Mouse (Mus musculus) B cell, adult (primary cell): ENCODE data around the gene Pck2. TPM values are rescaled to one million over a fixed set of nuclear protein-coding genes. Genes with fewer than 3 reads are reported as not detected.

Experiments
- total RNA-seq: library from RNA; stranded (reverse); gene quantifications from 4 replicates; pipeline ENCODE4 v1.2.4, GENCODE M21; 2023; ENCODE audit not compliant: inconsistent age

Pck2 gene
- 44.0 to 58.0 TPM (median 50.7 TPM) in 4 replicates for total RNA-seq

GRCm38 (mm10) chr14:55540067-55540786, at the start of gene Pck2:
Pck2 (plus strand) TSS chr14:55540266.

DNA sequence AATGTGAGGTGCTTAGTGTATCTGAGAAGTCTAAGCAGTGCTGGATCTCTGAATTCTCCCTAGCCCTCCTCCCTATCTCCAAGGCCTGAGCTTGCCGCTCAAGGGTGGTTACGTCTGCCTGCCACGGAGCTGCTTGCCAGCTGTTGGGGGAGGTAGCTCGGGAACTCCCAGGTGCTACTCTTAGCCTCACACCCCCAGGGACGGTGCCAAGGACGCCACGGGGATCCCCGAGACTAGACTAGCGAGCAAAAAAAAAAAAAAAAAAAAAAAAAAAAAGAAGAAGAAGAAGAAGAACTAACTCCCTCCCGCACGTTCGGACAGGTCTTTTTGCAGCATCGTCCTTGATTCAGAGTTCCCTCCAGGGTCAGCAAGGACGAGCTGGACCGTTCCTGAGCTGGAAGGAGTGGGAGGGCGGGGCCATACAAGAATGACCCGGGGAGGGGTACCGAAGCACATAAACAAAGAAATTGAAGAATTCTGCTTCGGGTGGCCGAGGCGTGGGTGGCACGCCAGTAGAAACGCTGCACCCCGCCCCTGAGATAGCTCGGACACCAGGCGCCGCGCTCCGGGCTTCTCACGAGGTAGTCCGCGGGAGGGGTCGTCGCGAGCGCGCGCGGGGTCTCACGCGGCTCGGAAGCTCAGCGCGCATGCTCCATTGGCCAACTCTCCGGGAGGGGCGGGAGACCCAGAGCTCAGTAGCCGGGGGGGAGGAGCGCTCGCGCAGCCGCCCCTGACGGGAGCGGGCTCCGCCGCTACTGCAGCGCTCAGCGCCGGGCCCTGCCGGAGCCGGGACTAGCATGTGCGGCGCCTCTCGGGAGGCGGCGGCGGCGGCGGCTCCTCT, 49.5 kb upstream of the Pck2 start, which contains the start of gene Carmil3:
Carmil3 (plus strand) TSS at position 291 of the 841 bp plus-strand sequence.

GRCm38 (mm10) chr14:55510125-55510731, 29.8 kb upstream of the Pck2 start, which contains the start of gene Cpne6:
Cpne6 (plus strand) TSS chr14:55510445.

GRCm38 (mm10) chr14:55524785-55525184, 15.3 kb upstream of the Pck2 start, which contains the start of gene Nrl:
Nrl (minus strand) TSS chr14:55524981.

GRCm38 (mm10) chr14:55559799-55560201, 19.7 kb downstream of the Pck2 start, which contains the start of gene Dcaf11:
Dcaf11 (plus strand) TSS chr14:55560006.

DNA sequence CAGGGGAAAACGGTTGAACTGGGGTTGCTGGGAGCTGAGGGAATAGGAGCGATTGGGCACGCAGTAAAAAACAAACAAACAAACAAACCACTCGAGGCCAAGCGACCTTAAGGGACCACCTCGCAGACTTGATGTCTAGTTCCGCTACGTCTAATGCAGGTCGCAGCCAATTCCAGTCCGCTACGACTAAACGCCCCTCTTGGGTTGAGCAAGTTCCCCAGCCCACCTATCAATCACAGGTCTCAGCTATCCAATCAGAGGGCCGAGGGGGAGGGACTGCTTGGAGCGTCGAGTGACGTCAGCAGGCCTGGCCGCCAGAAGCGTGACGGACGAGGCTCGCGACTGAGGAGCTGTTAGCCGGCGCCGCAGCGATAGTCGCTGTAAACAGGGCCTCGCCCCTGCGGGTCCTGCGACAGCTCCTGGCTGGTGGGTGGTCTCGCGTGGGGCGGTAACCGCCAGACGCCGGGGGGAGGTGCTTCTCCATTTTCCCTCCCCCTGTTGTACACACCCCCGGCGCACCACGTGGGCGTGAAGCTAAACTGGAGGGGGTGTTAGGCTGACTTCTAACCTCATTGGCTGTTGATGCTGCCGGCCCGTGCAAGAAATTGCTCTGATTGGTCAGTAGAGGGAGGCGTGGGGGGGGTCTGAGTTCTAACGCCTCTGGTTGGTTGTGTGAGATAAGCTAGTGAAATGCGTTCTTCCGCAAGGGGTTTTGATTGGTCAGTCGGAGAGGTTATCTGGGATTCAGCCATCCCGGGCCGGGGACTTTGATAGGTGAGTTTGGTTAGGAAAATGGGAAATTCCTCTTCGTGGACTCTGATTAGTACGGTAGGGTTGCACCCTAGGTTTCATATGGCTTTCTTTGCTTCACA, 20.4 kb downstream of the Pck2 start, which contains the start of gene A730061H03Rik:
A730061H03Rik (minus strand) TSS at position 205 of the 872 bp plus-strand sequence.

GRCm38 (mm10) chr14:55575302-55575701, 35.2 kb downstream of the Pck2 start, which contains the start of gene Fitm1:
Fitm1 (plus strand) TSS chr14:55575617.

DNA sequence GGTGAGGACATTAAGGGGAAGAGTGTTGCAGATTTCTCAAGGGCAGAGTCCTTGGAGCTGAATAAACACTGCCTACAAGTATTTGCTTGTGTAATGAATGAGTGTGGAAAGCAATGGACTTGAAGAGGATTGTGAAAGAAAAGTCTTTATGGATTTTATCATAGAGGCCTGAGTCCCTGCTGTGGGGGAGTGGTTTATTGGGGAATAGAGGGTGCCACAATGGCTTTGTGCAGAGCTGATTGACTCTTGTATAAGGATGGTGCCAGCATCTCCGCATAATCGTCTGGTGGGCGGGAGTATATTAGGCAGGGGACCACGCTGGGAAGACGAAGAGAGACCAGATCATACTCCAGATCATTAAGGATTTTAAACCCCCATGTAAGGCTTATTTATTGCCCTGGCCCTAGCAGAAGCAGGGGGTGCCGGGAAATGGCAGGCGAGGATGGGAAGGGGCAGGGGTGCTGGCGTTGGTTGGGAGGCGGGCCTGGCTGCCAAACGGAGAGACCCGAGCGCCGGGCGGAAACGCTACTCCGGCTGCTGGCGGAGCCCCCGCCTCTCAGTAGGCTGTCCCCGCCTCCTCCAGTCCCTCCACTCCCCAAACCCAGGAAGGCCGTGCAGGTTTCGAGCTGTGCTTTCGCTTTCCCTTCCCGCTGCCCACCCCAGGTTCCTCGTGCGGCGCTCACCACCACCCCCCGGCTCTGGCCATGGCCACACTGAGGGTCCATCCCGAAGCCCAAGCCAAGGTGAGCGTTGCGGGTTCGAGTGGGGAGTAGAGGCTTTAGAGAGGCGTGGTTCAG, 38.0 kb downstream of the Pck2 start, which contains the start of gene Psme1:
Psme1 (plus strand) TSS at position 253 of the 797 bp plus-strand sequence.

GRCm38 (mm10) chr14:55584702-55585565, 44.9 kb downstream of the Pck2 start, which contains the start of gene Emc9:
Emc9 (minus strand) TSS chr14:55585302.

DNA sequence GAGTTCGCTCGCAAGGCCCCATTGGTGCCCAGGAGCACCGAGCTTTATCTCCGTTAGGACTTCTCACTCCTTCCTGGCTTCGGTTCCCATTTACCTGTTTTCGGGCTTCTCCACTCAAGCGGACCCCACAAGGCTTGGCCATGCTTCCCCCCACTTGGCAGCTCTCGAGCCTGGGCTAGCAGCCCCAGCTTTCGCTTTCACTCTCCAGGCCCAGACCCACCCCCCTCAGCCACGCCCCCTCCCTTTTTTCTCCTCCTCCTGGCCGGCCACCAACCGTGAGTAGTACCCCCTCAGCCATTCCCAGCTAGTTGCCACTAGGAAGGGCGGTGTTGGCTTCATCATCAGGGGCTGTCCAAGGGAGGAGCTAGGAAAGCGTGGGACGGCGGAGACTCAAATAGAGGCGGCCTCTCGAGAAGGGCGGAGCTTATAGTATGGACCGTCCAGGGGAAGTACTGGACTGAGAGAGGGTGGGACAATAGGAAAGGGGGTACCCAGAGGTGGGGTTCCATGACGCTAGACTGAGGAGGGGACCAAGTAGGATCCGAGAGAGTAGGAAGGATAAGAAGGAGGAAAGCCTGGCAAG, 50.8 kb downstream of the Pck2 start, which contains the start of gene Psme2:
Psme2 (minus strand) TSS at position 366 of the 583 bp plus-strand sequence.

GRCm38 (mm10) chr14:55591331-55591891, 51.3 kb downstream of the Pck2 start, which contains the start of gene Rnf31:
Rnf31 (plus strand) TSS chr14:55591708.

Other genes starting within 250 kb of the Pck2 start
- 19.5 to 36.7 TPM (median 22.7 TPM) in 4 replicates for gene Dhrs4, start 61.5 kb upstream of the Pck2 start, total RNA-seq
- gene Carmil3, start 49.6 kb upstream of the Pck2 start, total RNA-seq: 4.4 to 6.7 TPM (median 5.7 TPM) in 4 replicates
- gene Cpne6, start 29.8 kb upstream of the Pck2 start, total RNA-seq: not detected in 4 replicates
- not detected in 4 replicates for gene Nrl, start 15.3 kb upstream of the Pck2 start, total RNA-seq
- 80.8 to 92.0 TPM (median 87.8 TPM) in 4 replicates for gene Dcaf11, start 19.7 kb downstream of the Pck2 start, total RNA-seq
- gene A730061H03Rik, start 20.1 kb downstream of the Pck2 start, total RNA-seq: 3.9 to 9.7 TPM (median 8.6 TPM) in 4 replicates
- gene Fitm1, start 35.4 kb downstream of the Pck2 start, total RNA-seq: not detected in 4 replicates
- gene Psme1, start 37.9 kb downstream of the Pck2 start, total RNA-seq: 237 to 297 TPM (median 278 TPM) in 4 replicates
- gene Emc9, start 45.0 kb downstream of the Pck2 start, total RNA-seq: 4.8 to 8.4 TPM (median 7.1 TPM) in 4 replicates
- 270 to 386 TPM (median 320 TPM) in 4 replicates for gene Psme2, start 50.8 kb downstream of the Pck2 start, total RNA-seq
- 98.7 to 119 TPM (median 107 TPM) in 4 replicates for gene Rnf31, start 51.4 kb downstream of the Pck2 start, total RNA-seq
- gene Irf9, start 63.3 kb downstream of the Pck2 start, total RNA-seq: 84.6 to 115 TPM (median 102 TPM) in 4 replicates
- gene Rec8, start 77.8 kb downstream of the Pck2 start, total RNA-seq: 0.84 to 1.9 TPM (median 1.3 TPM) in 4 replicates
- 42.8 to 71.0 TPM (median 59.7 TPM) in 4 replicates for gene Ipo4, start 95.7 kb downstream of the Pck2 start, total RNA-seq
- gene Gm49378, start 97.6 kb downstream of the Pck2 start, total RNA-seq: 1.2 to 6.3 TPM (median 3.5 TPM) in 4 replicates
- gene Tm9sf1, start 103.5 kb downstream of the Pck2 start, total RNA-seq: 43.5 to 50.3 TPM (median 46.2 TPM) in 4 replicates
- 2.7 to 3.3 TPM (median 3.2 TPM) in 4 replicates for gene Tssk4, start 109.9 kb downstream of the Pck2 start, total RNA-seq
- gene Mdp1, start 120.2 kb downstream of the Pck2 start, total RNA-seq: 48.6 to 57.5 TPM (median 51.4 TPM) in 4 replicates
- gene Gmpr2, start 131.7 kb downstream of the Pck2 start, total RNA-seq: 21.8 to 29.4 TPM (median 27.7 TPM) in 4 replicates
- 173 to 208 TPM (median 188 TPM) in 4 replicates for gene Nedd8, start 131.9 kb downstream of the Pck2 start, total RNA-seq
- gene Tinf2, start 141.6 kb downstream of the Pck2 start, total RNA-seq: 158 to 162 TPM (median 159 TPM) in 4 replicates
- gene Tgm1, start 173.7 kb downstream of the Pck2 start, total RNA-seq: 1.2 to 3.0 TPM (median 1.2 TPM) in 4 replicates
- 73.0 to 82.3 TPM (median 79.9 TPM) in 4 replicates for gene Rabggta, start 182.0 kb downstream of the Pck2 start, total RNA-seq
- gene Dhrs1, start 205.4 kb downstream of the Pck2 start, total RNA-seq: 23.1 to 26.7 TPM (median 25.5 TPM) in 4 replicates
- 29.2 to 37.3 TPM (median 34.5 TPM) in 4 replicates for gene Nop9, start 205.4 kb downstream of the Pck2 start, total RNA-seq
- not detected in 4 replicates for gene Cideb, start 218.2 kb downstream of the Pck2 start, total RNA-seq
- gene Ltb4r2, start 221.2 kb downstream of the Pck2 start, total RNA-seq: 0.22 to 0.84 TPM (median 0.36 TPM) in 3 of 4 replicates, not detected in the other
- gene Ltb4r1, start 225.7 kb downstream of the Pck2 start, total RNA-seq: not detected in 4 replicates
- 0.24 to 1.4 TPM (median 0.48 TPM) in 3 of 4 replicates, not detected in the other for gene Adcy4, start 243.8 kb downstream of the Pck2 start, total RNA-seq
- gene Ripk3, start 248.6 kb downstream of the Pck2 start, total RNA-seq: 86.4 to 109 TPM (median 93.4 TPM) in 4 replicates